Mouse (Mus musculus): ENCODE results near the gene Tmem104. TPM values are rescaled to one million over a fixed set of nuclear protein-coding genes. Genes with fewer than 3 reads are reported as not detected.

Gene Tmem104
- total RNA-seq, 2 experiments from 2014 or later, result 6.3 TPM

- no peak for ATAC-seq (replicated peaks; ENCODE audit: low FRiP score, poor library complexity, severe bottlenecking)
Observed at GRCm38 (mm10) chr11:115249721-115250404, 62.6 kb downstream of the Tmem104 start.

- ATAC-seq (replicated peaks; ENCODE audit: low FRiP score, poor library complexity, severe bottlenecking), result no peak
Observed at GRCm38 (mm10) chr11:115250405-115251090, 63.3 kb downstream of the Tmem104 start.

GRCm38 (mm10) chr11:115251258-115251657 lies 64.0 kb downstream of the Tmem104 start:
- no peak for ATAC-seq (replicated peaks; ENCODE audit: low FRiP score, poor library complexity, severe bottlenecking)

- no peak for ATAC-seq (replicated peaks; ENCODE audit: low FRiP score, poor library complexity, severe bottlenecking)
Observed at GRCm38 (mm10) chr11:115257775-115258510, 70.7 kb downstream of the Tmem104 start.

GRCm38 (mm10) chr11:115259134-115259533 lies 71.8 kb downstream of the Tmem104 start:
- ATAC-seq (replicated peaks; ENCODE audit: low FRiP score, poor library complexity, severe bottlenecking), result no peak

- ATAC-seq (replicated peaks; ENCODE audit: low FRiP score, poor library complexity, severe bottlenecking), result no peak
Observed at GRCm38 (mm10) chr11:115262954-115263353, 75.7 kb downstream of the Tmem104 start.

- ATAC-seq (replicated peaks; ENCODE audit: low FRiP score, poor library complexity, severe bottlenecking), result no peak
Observed at GRCm38 (mm10) chr11:115264136-115264861, 77.0 kb downstream of the Tmem104 start.

GRCm38 (mm10) chr11:115264862-115265668 lies 77.8 kb downstream of the Tmem104 start:
- ATAC-seq (replicated peaks; ENCODE audit: low FRiP score, poor library complexity, severe bottlenecking), result no peak

- no peak for ATAC-seq (replicated peaks; ENCODE audit: low FRiP score, poor library complexity, severe bottlenecking)
Observed at GRCm38 (mm10) chr11:115265771-115266399, 78.6 kb downstream of the Tmem104 start.

GRCm38 (mm10) chr11:115266400-115266778 lies 79.1 kb downstream of the Tmem104 start:
- no peak for ATAC-seq (replicated peaks; ENCODE audit: low FRiP score, poor library complexity, severe bottlenecking)

GRCm38 (mm10) chr11:115267061-115267883 lies 80.0 kb downstream of the Tmem104 start, which contains the start of gene Grin2c:
Gene Grin2c, minus strand, starts transcription at chr11:115267243.
- no peak for ATAC-seq (replicated peaks; ENCODE audit: low FRiP score, poor library complexity, severe bottlenecking)

- no peak for ATAC-seq (replicated peaks; ENCODE audit: low FRiP score, poor library complexity, severe bottlenecking)
Observed at GRCm38 (mm10) chr11:115267958-115268357, 80.7 kb downstream of the Tmem104 start.

- no peak for ATAC-seq (replicated peaks; ENCODE audit: low FRiP score, poor library complexity, severe bottlenecking)
Observed at GRCm38 (mm10) chr11:115269330-115270066, 82.2 kb downstream of the Tmem104 start.

GRCm38 (mm10) chr11:115270148-115270861 lies 83.0 kb downstream of the Tmem104 start:
- peak; percentile 69 for ATAC-seq (replicated peaks; ENCODE audit: low FRiP score, poor library complexity, severe bottlenecking)

- no peak for ATAC-seq (replicated peaks; ENCODE audit: low FRiP score, poor library complexity, severe bottlenecking)
Observed at GRCm38 (mm10) chr11:115271052-115271451, 83.8 kb downstream of the Tmem104 start.

- no peak for ATAC-seq (replicated peaks; ENCODE audit: low FRiP score, poor library complexity, severe bottlenecking)
Observed at GRCm38 (mm10) chr11:115271481-115271880, 84.2 kb downstream of the Tmem104 start.

Measured in erythroid progenitor cell, adult 5-6 weeks (primary cell).